Mouse (Mus musculus): ENCODE data around the gene Mog.

Mog gene

DNA sequence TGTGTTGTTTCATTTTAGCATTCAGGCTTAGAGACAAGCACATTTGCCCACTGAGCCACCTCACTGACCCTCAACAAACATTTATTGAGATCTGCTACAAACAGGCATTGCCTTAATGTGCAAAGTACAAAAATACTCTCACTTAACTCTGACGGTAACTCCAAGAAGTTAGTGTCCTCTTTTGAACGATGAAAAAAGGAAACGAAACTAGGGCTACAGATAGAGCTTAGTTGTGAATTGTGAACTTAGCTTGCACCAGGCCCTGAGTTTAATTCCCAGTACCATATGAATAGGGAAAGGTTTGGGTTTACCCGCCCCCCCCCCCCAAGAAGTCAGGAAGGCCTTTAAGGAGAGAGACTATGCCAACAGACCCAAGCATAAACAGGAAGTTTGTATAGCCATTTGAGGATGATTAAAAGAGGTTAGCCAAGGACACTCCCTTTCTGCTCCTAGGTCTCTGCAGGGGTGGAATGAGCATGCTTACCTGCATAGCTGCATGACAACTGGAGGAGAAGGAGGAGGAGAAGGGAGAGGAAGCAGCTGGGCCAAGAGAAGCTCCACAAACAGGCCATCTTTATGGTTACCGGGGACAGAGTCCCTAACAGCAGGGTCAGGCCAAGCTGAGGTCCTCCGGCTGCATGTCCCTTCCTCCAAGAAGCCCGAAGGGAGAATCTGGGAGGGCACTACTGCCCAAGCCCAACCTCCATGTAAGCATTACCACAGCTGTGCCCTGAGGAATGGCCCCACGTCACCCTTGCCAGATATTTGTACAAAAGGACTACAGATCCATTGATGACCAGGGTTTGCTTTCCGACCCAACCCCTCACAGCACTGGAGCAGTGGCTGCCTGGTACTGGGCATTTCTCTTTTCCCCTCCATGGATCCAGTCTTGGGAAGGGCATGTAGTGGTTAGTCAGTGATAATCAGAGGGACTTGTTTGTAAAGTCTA, at the start of gene Mog:
Mog (minus strand) TSS at position 771 of the 949 bp plus-strand sequence.
- DNase-seq = no peak

DNA sequence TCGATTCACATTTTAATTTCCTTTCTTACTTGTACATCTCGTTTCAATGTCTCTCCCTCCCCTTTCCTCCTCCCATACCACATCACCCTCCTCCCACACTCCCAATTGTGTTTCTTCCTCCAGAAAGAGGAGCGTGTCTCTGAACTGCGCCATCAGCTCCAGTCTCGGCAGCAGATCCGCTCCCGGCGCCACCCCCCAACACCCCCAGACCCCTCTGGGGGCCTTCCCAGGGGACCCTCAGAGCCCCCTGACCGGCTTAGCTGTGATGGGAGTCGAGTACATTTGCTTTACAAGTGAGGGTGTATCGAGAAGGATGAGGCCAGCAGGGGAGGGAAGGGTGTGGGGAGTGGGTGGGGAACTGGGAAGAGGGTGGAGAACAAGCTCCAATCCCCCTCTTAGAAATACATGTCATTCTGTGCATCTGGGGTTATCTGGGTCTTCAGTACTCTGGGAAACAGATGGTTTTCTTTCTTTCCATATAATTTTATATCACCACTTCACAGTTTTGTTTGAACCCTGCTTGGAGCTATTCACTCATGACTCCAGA, 49.6 kb upstream of the Mog start:
- DNase-seq = no peak

DNA sequence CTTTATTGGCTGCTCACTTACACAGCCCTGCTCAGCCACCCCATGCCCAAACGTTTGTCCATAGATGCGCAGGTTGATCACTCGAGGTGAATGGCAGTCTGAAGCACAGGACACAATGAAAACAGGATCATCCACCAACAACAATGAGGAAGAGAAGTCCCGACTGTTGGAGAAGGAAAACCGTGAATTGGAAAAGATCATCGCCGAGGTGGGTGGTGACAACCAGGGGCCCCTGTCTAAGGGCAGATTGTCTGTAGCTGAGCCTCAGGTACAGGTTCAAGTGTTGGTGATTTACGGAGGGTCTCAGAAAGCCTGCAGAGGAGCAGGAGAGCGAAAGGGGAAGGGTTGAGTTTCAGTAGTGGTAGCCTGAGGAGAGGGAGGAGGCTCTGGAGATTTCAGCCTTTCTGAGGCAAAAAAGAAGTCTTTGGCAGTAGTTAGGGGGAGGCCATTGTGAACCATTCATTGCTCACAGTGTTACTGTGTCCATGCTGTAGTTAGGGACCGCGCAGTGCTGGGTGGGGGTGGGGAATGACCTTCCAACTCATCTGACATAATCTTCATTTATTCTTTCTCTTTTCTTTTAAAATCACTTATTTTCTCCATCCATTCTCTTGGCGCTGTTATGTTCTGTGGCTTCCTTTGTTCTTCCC, 49.0 kb upstream of the Mog start:
- no peak for DNase-seq

DNA sequence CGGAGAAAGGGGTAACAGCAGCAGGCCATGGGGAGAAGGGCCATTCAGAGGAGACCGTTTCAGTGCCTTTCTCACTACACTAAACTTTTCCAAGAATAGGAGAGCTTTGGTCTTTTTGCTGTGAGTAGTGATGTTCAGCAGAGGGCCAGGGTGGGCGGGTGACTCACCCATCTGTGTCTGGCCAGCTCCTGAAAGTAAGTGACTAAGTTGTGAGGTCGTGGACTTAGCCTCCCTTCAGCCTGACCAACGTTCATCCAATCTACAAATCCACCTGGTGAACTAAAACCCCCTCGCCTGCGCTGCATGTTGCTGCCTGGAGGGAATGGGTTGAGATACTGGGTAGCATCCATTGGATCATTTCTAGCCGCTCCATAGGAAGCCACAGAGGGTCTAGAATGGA, 46.9 kb upstream of the Mog start:
- DNase-seq = no peak

DNA sequence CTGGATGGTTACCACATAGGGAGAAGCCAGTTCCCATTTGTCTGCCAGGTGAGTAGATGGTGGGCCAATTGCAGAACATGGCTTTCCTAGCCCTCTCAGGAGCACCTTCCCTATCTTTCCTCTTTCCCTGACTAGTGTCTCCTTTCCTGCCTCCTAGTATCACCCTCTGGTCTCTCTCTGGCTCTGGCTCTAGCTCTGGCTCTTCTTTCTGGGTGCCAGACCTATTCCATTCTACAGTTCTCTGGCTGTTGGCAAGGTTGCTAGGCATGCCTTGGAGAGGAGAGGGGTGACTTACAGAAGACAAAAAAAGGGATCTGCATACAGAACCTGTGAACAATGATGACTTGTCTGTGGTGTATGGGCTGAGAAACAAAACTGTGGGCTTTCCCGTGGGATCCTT, 44.7 kb upstream of the Mog start:
- DNase-seq = no peak

DNA sequence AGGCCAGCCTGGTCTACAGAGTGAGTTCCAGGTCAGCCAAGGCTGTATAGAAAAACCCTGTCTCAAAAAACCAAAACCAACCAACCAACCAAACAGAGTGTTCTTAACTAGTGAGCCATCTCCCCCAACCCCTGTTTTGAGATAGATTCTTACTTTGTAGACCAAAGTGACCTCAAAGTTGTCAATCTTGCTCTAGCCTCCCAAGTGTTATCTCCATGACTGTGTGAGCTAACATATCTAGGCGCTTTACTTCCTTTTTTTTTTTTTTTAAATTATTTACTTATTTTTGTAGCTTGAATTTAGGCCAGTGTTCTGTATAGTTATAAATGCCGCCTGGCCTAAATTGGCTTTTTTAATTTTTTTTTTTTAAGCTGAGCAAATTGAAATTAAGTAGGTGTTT, 42.8 kb upstream of the Mog start:
- no peak for DNase-seq

DNA sequence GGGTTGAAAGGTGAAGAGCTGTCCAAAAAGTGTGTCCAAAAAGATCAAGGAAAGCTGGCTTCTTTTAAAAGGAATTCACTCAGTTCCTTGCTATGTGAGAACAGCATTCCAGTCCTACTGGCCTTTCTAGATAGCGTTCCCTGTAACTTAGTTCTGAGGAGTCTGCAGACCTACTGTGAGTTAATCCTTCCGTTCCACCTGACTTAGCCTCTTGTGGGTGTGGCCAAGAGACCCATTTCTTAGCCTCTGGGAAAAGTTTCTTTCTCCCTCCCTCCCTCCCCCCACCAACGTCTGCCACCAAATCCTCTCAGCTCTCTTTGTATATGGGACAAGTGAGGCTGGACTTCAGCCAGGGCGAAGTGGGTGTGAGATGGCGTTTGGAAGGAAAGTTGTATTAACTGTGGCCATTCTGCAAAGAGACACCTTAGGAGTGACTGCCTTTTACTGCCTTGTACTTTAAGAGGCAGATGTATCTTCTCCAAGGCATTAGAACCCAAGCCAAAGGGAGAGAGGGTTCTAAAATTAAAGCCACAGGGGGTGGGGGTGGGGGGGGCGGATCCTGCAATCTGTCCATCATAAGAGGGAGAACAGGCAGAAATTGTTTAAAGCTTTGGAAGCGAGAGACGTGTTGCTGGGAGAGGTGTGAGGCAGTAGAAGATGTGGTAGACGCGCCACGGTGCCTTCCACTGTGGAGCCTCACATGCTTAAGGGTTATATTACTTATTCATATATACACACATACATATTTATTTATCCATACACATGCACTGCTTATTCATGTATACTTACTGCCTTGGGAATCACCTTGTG, 40.7 kb upstream of the Mog start:
- no peak for DNase-seq

DNA sequence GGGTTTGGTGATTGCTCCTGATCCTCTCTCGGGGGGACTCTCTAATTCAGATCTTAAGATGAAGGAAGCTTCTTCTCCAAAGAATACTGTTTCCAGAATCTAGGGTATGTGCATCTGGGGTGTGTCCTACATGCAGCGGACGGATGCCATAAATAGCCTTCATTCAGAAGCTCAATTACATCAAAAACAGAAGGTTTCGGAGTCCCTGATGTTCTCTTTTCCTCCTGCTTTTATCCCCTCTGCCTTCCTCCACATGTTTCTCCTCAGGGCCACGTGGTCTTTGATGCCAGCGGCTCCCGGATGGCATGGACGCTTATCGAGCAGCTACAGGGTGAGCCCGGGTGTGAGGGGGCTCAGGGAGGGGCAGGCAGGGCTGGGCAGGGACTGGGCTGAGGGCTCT, 39.9 kb upstream of the Mog start:
- no peak for DNase-seq

DNA sequence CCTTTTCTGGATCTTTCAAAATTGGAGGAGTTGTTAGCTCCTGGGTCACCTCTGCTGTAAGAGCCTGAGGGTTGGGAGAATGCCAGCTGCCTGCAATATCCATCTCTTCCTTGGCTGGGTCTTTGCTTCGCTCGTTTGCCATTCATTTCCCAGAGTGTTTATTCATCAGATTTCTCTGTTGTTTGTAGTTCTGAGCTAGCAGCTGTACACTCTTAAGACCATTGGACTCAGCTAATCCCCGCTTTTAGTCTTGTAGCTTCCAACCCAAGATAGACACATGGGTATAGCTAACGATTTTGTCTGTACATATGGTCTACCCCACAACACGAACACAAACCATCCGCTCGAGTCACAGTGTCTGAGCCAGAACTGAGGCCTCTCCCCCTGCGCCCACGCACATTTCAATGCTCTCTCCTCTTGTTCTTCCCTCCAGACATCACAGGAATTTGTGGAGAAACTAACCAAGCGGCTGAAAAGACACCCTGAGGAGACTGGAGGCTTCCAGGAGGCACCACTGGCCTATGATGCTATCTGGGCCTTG, 39.0 kb upstream of the Mog start:
- no peak for DNase-seq

DNA sequence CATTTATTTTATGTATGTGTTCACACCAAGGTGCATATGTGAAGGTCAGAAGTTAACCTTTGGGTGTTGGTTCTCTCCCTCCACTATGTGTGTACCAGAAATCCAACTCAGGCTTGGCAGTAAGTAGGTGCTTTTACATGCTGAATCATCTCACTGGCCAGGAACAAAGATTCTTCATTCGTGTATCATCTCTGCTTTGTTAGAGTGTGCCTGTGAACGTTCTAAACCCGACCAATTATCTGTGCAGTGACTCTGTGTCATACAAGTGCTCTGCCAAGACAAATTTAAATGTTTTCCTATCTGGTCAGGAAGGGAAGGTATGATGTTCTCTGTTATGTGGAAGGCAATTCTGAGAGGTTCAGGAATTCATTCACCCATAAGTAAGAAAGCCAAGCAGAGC, 38.2 kb upstream of the Mog start:
- DNase-seq = no peak

DNA sequence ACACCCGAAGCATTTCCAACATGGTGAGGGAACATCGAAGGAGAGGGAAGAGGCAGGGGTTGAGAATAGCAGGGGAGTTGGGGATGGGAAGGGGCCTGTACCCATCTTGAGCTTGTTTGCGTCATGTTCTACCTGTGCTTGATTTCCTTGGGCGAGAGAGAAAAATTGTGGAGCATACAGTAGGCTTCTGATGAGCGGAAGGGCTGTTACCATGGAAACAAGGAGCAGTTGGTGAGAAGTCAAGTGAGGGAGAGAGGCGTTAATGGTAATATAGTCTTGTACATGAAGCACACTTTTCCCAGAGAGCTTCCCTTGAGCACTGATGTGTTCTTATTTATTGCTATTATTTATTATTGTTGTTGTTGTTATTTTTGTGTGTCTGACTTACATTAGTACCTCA, 33.8 kb upstream of the Mog start:
- no peak for DNase-seq

DNA sequence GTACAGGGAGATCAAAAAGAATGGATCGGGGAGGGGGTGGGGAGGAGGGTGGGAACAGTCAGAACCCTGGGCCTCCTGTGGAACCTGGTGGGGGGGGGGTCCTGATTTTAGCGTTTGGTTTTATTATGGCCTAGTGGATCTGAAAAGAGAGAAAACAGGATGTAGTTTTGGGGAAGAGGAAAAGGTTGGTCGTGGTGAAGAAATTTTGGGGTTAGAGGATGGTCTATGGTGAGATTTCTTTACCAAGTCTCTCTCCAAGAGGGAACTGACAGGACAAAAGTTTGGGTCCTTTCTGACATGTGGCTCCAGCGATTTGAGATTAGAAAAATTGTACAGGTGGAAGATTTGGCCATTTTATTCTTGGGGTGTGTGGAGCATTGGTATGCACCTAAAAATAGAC, 28.5 kb upstream of the Mog start:
- DNase-seq = no peak

DNA sequence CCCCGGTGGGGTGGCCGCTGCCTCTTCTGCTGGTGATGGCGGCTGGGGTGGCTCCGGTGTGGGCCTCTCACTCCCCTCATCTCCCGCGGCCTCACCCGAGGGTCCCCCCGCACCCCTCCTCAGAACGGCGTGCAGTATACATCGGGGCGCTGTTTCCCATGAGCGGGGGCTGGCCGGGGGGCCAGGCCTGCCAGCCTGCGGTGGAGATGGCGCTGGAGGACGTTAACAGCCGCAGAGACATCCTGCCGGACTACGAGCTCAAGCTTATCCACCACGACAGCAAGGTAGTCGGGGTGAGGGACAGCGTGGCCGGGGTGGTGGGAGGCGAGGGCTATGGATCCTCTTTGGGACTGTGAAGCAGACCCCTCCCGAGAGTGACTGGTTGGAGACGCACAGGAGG, 27.7 kb upstream of the Mog start:
- DNase-seq = peak; percentile 64

DNA sequence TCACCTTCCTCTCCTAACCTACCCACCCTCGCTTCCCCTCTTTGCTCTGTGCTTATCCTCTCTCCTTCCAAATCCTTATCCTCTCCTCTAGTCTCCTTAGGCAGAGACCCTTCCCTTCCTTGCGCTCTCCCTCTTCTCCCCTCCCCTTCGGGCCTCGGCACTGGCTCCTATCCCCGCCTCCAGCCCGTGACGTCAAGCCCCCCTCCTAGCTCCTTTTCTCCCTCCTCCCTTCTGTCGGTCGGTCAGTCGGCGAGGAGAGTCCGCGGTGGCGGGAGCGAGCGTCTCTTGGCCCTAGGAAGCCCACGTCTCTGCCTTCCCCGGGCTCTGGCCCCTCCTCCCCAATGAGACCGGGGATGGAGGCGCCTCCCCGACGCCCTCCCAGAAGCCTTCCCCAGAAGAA, 27.2 kb upstream of the Mog start:
- DNase-seq = peak; percentile 93

DNA sequence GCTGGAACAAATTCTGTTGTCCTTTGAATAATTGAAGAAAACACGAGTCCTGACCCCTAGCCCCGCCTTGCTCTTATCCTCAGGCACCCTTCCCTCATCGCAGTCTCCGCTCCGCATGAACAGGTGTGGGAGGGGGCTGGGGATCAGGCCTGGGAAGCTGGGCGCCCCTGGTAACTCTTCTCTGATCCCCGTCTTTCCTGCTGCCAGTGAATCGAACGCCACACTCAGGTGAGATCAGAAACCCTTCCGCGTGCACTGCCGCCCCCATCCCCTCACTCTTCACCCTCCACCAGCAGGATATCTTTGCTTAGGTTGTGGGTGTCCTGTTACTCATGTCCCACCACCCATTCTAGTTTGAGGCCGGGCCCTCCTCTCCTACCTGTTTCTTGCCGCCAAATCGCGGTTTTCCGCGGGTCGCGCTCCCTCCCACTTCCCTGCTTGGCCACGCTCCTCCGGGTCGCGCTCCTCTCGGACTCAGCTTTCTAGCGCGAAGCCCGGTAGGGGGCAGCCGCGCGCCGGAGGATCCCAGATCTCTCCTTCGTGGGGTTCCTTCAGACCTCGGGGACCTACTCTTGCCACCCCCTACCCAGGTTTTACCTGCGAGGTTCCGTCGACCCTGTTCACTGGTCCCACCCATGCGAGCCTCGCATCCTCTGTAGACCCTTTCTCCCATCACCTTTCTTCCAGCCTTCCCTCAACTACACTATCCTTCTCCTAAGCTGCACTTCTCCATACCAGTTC, 26.5 kb upstream of the Mog start:
- DNase-seq = peak; percentile 86

DNA sequence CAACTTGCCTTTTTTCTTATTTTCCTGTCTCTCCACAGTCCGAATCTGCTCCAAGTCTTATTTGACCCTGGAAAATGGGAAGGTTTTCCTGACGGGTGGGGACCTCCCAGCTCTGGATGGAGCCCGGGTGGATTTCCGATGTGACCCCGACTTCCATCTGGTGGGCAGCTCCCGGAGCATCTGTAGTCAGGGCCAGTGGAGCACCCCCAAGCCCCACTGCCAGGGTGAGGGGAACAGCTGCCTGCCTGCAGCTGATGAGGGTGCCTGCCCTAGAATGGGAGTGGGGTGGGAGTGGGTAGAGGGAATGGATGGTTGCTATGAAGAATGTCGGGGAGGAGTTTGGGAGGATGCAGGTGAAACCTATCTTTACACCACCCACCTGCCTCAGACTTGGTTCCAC, 25.2 kb upstream of the Mog start:
- peak; percentile 48 for DNase-seq

DNA sequence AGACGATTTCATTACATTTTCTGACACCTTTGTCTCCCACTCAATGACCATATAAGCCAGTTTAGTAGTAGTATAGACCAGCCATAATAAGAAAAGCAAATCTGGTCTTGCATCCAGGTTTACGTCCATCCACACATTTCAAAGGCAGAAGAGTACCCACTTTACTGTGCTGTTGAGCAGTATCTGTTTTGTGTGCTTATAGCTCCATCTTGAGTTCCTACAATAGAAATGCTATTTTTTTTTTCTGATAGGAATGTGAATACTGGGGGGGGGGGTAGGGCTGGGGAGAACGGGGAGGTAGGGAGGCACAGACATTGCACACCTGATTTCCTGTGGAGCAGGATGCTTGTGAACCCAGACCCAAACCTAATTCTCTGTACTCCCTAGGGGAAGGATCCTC, 24.8 kb upstream of the Mog start:
- DNase-seq = no peak

DNA sequence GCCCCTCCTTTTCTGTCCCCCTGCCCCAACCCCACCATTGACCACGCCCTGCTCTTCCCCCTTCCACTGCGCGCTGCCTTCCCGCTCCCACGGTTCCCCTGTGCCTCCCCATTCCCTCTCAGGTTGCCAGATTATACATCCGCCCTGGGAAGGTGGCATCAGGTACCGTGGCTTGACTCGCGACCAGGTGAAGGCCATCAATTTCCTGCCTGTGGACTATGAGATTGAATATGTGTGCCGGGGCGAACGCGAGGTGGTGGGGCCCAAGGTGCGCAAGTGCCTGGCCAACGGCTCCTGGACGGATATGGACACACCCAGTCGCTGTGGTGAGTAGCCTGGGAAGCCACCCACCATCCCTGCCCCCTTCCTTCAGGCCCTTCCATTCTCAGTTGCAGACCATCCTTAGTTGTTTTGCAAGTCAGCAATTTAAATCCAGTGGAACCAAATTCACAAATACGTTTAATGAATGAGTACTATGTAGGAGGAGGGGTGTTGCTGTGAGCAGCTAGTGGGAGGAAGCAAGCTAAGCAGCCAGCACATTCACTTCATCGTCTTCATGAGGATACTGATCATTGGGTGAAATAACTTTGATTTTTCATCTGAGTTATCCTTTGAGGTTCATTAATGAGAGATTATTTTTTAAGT, 24.3 kb upstream of the Mog start:
- peak; percentile 51 for DNase-seq

DNA sequence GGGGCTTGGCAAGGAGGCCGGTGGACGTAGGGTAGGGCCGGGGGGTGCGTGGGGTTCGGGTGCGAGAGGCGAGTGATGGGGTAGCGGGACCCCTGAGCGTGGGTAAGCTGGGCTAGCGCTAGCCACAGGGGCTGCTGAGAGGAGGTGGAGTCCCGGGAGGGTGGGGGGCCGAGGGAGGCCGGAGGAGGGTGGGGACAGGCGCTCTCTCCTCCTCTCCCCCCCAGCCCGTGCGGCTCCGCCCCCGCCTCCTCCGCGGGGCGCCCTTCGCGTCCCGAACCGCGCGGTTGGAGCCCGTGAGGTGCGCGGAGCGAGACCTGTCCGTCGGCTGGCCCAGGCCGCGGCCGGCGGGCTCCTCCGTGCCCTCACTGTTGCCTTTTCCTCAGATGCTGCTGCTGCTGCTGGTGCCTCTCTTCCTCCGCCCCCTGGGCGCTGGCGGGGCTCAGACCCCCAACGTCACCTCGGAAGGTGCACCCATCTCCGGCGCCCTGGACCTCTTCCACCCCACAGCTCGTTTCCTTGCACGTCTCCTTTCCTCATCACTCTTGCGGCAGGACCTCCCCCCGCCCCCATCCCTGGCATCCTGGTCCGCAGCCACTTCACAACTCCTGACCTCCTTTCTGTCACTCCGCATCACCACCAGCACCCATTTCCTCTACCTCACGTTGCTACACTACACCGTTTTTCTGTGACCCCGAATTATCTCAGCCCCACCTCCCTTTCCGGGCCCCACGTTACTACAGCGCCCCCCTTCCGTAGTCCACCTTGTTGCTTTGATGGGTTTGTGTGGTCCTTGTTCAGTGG, 23.3 kb upstream of the Mog start:
- DNase-seq = peak; percentile 73

DNA sequence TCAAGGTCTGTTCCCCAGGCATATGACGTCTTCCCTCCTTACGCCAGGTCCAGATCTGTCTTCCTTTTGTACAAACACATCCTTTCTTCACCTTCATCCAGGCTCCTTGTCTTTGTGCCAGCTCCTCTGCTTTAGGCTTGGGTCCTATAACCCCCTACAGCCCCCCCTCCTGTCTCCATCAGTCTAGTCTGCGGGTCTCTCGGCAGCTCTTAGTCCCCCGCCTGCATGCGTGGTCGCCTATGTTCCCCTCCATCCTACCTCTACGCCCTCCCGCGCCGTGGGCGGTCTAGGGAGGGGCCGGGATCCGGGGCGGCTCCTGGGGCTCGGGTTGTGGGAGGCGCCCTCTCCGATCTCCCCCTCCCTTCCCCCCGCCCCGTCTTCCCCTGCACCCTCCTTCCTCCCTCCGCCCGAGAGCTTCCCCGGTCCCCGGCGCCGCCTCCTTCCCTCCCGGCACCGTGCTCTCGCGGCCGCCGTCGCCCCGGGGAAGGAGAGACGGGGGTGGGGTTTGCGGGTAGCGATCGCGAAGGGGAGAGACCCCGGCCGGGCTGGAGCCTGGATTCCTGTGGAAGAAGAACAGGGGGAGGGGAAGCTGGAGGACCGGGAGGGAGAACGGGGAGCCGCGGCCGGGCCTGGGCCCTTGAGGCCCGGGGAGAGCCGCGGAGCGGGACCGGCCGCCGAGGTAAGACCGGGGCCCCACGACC, 22.6 kb upstream of the Mog start, which contains the start of gene Gabbr1:
Gabbr1 (plus strand) TSS at position 356 of the 701 bp plus-strand sequence.
- DNase-seq = peak; percentile 85
